8 mouse cellular contexts compared by ENCODE assay signal in genomic region chr13:78179312-78180097, GRCm38 (mm10). TPM values are rescaled to one million over a fixed set of nuclear protein-coding genes. Genes with fewer than 3 reads are reported as not detected.
A peak's percentile ranks its signal among the peaks of the same experiment; 100 is the strongest.
DNase-seq lines count a peak whose midpoint lies in the region; ATAC-seq and TF ChIP-seq lines count a peak whose summit lies in the region.

No protein-coding gene starts in this region.

- H3K36me3 ChIP-seq in hindbrain, embryonic 12.5 days = no peaks in the 10 kb centered on the region
- no peaks in the 10 kb centered on the region for H3K36me3 ChIP-seq in neural tube, embryonic 11.5 days (ENCODE audit: control insufficient read depth, insufficient read depth, low read length)

- peak overlapping the region; percentile 94 for H3K27ac ChIP-seq in layer of hippocampus, adult 2 months
- peak overlapping the region; percentile 49 for H3K27ac ChIP-seq in cortical plate, adult 2 months (ENCODE audit: insufficient read depth, low read length)
- peak overlapping the region; percentile 91 for H3K27ac ChIP-seq in hindbrain, embryonic 12.5 days
- peak overlapping the region; percentile 75 for H3K27ac ChIP-seq in neural tube, embryonic 11.5 days (ENCODE audit: low read depth, low read length)

- H3K27me3 ChIP-seq in hindbrain, embryonic 12.5 days = peaks cover 9% of the 10 kb centered on the region
- H3K27me3 ChIP-seq in neural tube, embryonic 11.5 days (ENCODE audit: control insufficient read depth, insufficient read depth, low read length) = peaks cover 15% of the 10 kb centered on the region

- peak overlapping the region; percentile 69 for H3K4me2 ChIP-seq in hindbrain, embryonic 12.5 days (replicated peaks)
- peak overlapping the region; percentile 67 for H3K4me2 ChIP-seq in neural tube, embryonic 11.5 days (ENCODE audit: low read depth)

- H3K4me3 ChIP-seq in layer of hippocampus, adult 2 months = peak overlapping the region; percentile 56
- H3K4me3 ChIP-seq in cortical plate, adult 2 months (ENCODE audit: insufficient read depth, low read length) = peak overlapping the region; percentile 54
- H3K4me3 ChIP-seq in hindbrain, embryonic 12.5 days = peak overlapping the region; percentile 41
- peak overlapping the region; percentile 41 for H3K4me3 ChIP-seq in neural tube, embryonic 11.5 days (ENCODE audit: low read depth, low read length)

- H3K9ac ChIP-seq in hindbrain, embryonic 12.5 days = peak overlapping the region; percentile 68
- peak overlapping the region; percentile 74 for H3K9ac ChIP-seq in neural tube, embryonic 11.5 days (ENCODE audit: low read length)

- no peaks in the 10 kb centered on the region for H3K9me3 ChIP-seq in hindbrain, embryonic 12.5 days (replicated peaks)
- H3K9me3 ChIP-seq in neural tube, embryonic 11.5 days (ENCODE audit: control insufficient read depth, low read length) = no peaks in the 10 kb centered on the region

- H3K4me1 ChIP-seq in cortical plate, adult 2 months (ENCODE audit: control insufficient read depth, insufficient read depth, low read length) = no peaks in the 10 kb centered on the region
- H3K4me1 ChIP-seq in hindbrain, embryonic 12.5 days = peaks cover 31% of the 10 kb centered on the region
- peaks cover 22% of the 10 kb centered on the region for H3K4me1 ChIP-seq in neural tube, embryonic 11.5 days (ENCODE audit: control insufficient read depth, insufficient read depth, low read length)

- DNase-seq in layer of hippocampus, adult 2 months (ENCODE audit: low spot score in 2 of 2) = no peak
- DNase-seq in layer of hippocampus, adult 11-12 months (ENCODE audit: low spot score) = no peak
- DNase-seq in neural tube, embryonic 11.5 days (ENCODE audit: low spot score) = peak; percentile 79
- no peak for DNase-seq in spleen, adult 18-20 months
- no peak for DNase-seq in yolk sac, embryonic 10.5 days (ENCODE audit: low spot score)

- ATAC-seq in hindbrain, embryonic 12.5 days (ENCODE audit: low FRiP score) = peak; percentile 56
- ATAC-seq in neural tube, embryonic 11.5 days (ENCODE audit: insufficient read depth, low FRiP score, low TSS enrichment) = peak; percentile 51
- ATAC-seq in erythroid progenitor cell, adult 5-6 weeks (replicated peaks; ENCODE audit: low FRiP score, poor library complexity, severe bottlenecking) = no peak

- no peak for TF ChIP-seq CTCF in layer of hippocampus, adult 2 months (conservative IDR thresholded peaks at IDR 0.05)
- no peak for TF ChIP-seq CTCF in cortical plate, adult 2 months (IDR thresholded peaks at IDR 0.05; ENCODE audit: extremely low read depth, insufficient read depth, low read length)

- 1% methylated on average over 38 of the region's 38 CpGs for WGBS in hindbrain, embryonic 12.5 days
- under 1% methylated on average over 38 of the region's 38 CpGs for WGBS in neural tube, embryonic 11.5 days

- no peak for TF ChIP-seq POLR2A in cortical plate, adult 2 months (IDR thresholded peaks at IDR 0.05; ENCODE audit: extremely low read depth, insufficient read depth, low read length)

RNA-seq across cellular contexts. Expression of gene Nr2f1, which starts 20.1 kb away (rescaled TPM):
- 10 to 100 TPM; 89.4 to 98.1 TPM for total RNA-seq in layer of hippocampus, adult 2 months (2021)
- 158 and 169 TPM in 2 replicates for polyA plus RNA-seq in cortical plate, adult 2 months (2012; rRNA removed)
- 64.7 and 88.3 TPM in 2 replicates for polyA plus RNA-seq in hindbrain, embryonic 12.5 days (2016; fragmentation: Nextera tagmentation; extraction: Ambion mirVana)
- polyA plus RNA-seq in neural tube, embryonic 11.5 days (2014; fragmentation: Nextera tagmentation; extraction: Ambion mirVana) = 61.2 and 62.9 TPM in 2 replicates
- not detected in 2 replicates for total RNA-seq in erythroid progenitor cell, adult 5-6 weeks (2015; ENCODE audit: low replicate concordance)
- not detected in 2 replicates for total RNA-seq in erythroid progenitor cell, adult 5-6 weeks (2017; ENCODE audit: low replicate concordance)
